Mouse (Mus musculus): ENCODE results near the gene 2310057M21Rik. TPM values are rescaled to one million over a fixed set of nuclear protein-coding genes. Genes with fewer than 3 reads are reported as not detected.

2310057M21Rik gene
- 10 to 100 TPM; 15.6 to 28.4 TPM for polyA plus RNA-seq (2017; shearing (Covaris generic))

DNA sequence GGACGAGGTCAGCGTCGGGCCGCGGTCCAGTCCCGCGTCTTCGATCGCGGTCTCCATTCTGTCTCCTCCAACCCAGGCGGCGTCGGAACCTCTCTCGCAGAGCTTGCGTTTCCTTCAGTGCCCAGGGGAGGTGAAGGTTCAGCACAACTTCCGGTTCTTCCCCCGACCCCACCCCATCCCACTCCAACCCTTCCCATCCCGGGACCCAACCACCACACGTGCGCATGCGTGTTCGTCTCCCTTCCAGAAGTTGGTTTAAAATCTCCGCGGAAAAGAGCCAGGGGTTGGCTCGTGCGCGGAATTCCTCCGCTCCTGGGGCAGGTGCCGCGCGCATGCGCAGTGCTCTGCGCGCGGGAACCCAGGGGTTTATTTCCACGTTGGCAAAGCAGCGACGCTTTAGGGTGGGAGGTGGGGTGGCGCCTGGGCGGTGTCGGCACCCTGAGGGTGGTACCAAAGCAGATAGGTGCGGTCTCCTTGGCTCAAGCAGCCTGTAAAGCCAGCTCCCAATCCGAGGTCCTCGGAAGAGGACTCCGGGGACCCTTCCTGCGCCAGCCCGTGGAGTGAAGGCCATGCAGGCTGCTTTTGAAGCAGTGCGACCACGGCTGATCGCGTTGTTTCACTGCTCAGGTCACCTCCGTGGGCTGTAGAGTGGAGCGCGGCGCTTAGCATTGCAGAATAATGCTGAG lies at the start of gene 2310057M21Rik:
2310057M21Rik (minus strand) TSS at position 145 of the 686 bp plus-strand sequence.

DNA sequence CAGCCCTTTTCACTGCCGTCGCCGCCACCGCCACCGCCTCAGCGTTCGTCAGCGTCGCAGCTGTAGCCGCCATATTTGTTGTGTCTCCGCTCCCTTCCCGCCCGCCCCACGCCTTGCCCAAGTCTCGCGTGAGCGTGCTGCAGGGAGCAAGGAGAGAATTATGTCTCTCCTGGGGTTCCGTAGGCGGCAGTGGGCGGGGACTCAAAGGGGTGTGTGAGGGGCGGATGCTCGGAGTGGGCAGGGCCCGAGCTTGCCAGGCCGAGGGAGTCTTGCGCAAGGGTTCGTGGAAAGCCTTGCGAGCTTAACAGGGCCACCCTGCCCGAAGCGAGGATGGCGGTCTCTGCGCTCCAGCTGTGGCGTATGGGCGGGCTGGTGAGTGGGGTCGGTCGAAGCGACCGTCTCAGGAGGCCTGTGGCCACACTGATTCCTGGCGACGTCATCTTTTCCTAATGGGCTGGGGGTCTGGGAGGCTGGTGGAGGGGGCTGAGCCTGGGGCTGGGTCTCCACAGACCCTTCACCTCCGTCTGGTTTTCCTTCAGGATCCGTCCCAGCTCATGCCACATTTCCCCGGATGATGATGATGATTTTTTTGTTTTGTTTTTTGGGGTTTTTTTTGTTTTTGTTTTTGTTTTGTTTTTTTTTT lies 48.0 kb upstream of the 2310057M21Rik start, which contains the start of the genes Ikzf5 and Acadsb:
Ikzf5 (minus strand) TSS at position 106 of the 643 bp plus-strand sequence.
Acadsb (plus strand) TSS at position 186 of the 643 bp plus-strand sequence.

DNA sequence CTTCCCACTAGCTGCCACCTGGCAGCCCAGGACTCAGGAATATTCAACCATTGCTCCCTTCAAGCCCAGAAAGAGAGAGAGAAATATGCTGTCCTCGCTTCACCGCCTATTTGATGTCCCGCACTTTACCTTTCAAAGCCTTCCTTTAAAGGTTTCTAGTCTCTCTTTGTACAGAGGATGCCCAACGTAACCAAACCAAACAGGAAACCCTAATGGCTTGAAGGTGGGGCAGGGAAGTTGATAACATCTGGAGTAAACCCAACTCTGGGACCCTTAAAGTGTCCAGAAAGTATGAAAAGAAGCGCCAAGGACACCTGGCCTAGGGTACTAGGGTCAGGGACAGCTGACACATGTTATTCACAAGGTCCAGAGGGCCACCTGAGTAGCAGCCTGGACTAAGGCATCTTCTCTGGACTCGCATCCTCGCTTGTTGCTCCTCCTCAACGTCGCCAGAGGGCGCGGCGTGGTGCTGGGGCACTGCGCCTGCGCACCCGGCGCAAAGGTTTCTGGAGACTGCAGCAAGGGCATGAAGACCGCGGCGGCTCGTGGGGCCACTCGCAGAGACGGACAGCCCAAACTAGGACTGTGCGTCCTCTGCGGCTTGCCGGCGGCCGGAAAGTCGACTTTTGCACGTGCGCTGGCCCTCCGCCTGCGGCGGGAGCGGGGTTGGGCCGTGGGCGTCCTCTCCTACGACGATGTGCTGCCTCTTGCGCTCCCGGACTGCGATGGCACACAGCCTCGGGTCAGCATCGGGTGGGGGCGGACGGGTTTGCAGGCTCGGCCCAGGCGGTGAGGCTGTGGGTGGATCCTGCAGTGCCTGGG lies 8.3 kb upstream of the 2310057M21Rik start, which contains the start of gene Pstk:
Pstk (plus strand) TSS at position 494 of the 822 bp plus-strand sequence.

DNA sequence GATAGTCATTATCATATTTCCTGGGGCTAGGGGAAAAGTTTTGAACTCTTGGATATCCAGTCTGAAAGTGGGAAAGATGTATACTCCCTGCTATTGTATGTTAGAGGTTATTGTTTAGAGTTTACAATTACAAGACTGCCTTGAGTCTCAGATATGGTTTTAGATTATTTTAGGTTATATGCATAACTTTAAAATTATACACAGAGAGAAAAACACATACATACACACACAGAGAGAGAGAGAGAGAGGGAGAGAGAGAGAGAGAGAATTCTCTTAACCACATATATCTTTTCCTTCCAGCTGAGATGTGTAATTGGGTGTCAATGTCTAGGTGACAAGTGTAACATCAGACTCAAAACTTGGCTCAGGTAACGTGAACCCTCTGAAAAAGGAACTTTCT lies 29.0 kb downstream of the 2310057M21Rik start, which contains the start of gene Fam24a:
Fam24a (plus strand) TSS at position 301 of the 400 bp plus-strand sequence.

DNA sequence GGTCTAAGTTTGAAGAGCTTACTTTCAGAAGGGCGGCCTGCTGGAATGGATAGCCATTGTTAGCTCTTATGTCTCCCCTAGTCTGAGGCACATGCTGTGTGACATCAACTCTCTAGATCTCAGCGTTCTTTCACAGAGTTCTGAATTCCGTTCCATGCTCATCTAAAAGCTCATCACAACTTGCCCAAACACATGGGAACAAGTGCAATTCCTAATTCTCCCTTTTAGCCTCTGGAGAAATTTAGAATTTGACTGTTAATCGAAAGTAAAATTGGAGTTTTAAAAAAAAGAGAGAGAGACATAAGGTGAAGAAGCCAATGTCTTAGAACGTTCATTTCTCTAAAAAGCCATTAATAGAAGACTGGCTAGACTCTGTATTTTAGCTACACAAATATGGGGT lies 33.1 kb downstream of the 2310057M21Rik start, which contains the start of gene Fam24b:
Fam24b (minus strand) TSS at position 101 of the 400 bp plus-strand sequence.

DNA sequence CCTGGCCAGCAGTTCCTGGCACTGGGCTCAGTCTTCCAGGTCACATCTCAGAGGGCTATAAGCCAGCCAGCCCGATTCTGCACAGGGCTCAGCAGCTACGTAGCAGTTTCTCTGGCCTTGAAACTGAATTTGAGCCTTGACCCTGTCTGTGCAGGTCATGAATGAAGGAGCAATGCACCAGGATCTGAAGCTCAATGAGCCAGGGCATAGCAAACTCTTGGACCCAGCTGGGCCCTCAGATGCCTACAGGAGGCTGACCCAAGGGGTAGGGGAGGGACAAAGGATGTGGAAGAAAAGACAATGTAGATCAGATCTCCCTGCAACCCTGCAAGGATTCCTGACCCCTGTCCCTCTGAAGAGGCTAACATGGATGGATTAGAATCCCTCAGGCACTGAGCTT lies 40.4 kb downstream of the 2310057M21Rik start, which contains the start of gene Cuzd1:
Cuzd1 (minus strand) TSS at position 101 of the 400 bp plus-strand sequence.

Other genes with a start within 250 kb of the 2310057M21Rik start
- gene 4933402N03Rik, start 216.4 kb downstream of the 2310057M21Rik start, polyA plus RNA-seq (2017; shearing (Covaris generic)): not detected
- under 1 TPM in 1 of 2 experiments, not detected in 1; 0.17 TPM for gene 5430419D17Rik, start 188.4 kb downstream of the 2310057M21Rik start, polyA plus RNA-seq (2017; shearing (Covaris generic))
- not detected for gene Cuzd1, start 40.5 kb downstream of the 2310057M21Rik start, polyA plus RNA-seq (2017; shearing (Covaris generic))
- not detected for gene Fam24b, start 33.2 kb downstream of the 2310057M21Rik start, polyA plus RNA-seq (2017; shearing (Covaris generic))
- not detected for gene Fam24a, start 28.9 kb downstream of the 2310057M21Rik start, polyA plus RNA-seq (2017; shearing (Covaris generic))
- gene Pstk, start 8.4 kb upstream of the 2310057M21Rik start, polyA plus RNA-seq (2017; shearing (Covaris generic)): 10 to 100 TPM; 38.5 to 42.3 TPM
- 10 to 100 TPM; 18.6 to 24.8 TPM for gene Ikzf5, start 47.8 kb upstream of the 2310057M21Rik start, polyA plus RNA-seq (2017; shearing (Covaris generic))
- gene Acadsb, start 47.8 kb upstream of the 2310057M21Rik start, polyA plus RNA-seq (2017; shearing (Covaris generic)): 10 to 100 TPM; 24.8 to 28.1 TPM
- under 1 TPM in 1 of 2 experiments, not detected in 1; 0.36 TPM for gene Hmx3, start 180.1 kb upstream of the 2310057M21Rik start, polyA plus RNA-seq (2017; shearing (Covaris generic))
- not detected for gene Hmx2, start 186.0 kb upstream of the 2310057M21Rik start, polyA plus RNA-seq (2017; shearing (Covaris generic))
- 100 to 1,000 TPM; 135 to 174 TPM for gene Bub3, start 197.5 kb upstream of the 2310057M21Rik start, polyA plus RNA-seq (2017; shearing (Covaris generic))